Mouse (Mus musculus) liver, embryonic 14.5 days (tissue): ENCODE data around the gene Gpr68.

ENCODE experiments used
- CTCF ChIP-seq: IDR thresholded peaks from 2 replicates; pipeline ENCODE4 v1.5.1; 2016; ENCODE audit warnings: antibody characterized with exemption, low read depth, control low read depth
- EP300 ChIP-seq: IDR thresholded peaks from 2 replicates; pipeline ENCODE4 v1.6.1; 2016; ENCODE audit warnings: antibody characterized with exemption, low read depth

GRCm38 (mm10) chr12:100862856-100863446 is 45.0 kb downstream of the Gpr68 start:
- TF ChIP-seq CTCF (no peak), EP300 (no peak)
